Mouse (Mus musculus) cerebellum, adult 9-10 months (tissue): ENCODE results near the gene Zfp706.

Source experiments
- DNase-seq: peaks from one replicate; pipeline ENCODE4 v3.0.0; 2022

Zfp706 gene

DNA sequence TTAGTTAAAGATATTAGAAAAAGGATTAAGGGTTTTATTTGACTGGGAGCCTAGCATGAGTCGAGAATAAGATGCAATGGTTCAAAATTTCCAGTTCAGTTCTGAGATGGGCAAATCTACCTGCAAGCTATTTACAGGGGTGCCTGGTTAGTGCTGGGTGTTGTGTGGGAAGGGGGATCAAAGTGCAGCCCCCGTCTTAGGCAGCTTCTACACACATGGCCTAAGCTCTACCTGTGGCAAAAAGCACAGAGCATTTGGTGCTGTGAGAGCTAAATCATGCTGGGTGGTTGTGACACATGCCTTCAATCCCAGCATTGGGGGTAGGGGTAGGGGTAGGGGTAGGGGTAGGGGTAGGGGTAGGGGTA lies 32.3 kb downstream of the Zfp706 start:
- no peak for DNase-seq

DNA sequence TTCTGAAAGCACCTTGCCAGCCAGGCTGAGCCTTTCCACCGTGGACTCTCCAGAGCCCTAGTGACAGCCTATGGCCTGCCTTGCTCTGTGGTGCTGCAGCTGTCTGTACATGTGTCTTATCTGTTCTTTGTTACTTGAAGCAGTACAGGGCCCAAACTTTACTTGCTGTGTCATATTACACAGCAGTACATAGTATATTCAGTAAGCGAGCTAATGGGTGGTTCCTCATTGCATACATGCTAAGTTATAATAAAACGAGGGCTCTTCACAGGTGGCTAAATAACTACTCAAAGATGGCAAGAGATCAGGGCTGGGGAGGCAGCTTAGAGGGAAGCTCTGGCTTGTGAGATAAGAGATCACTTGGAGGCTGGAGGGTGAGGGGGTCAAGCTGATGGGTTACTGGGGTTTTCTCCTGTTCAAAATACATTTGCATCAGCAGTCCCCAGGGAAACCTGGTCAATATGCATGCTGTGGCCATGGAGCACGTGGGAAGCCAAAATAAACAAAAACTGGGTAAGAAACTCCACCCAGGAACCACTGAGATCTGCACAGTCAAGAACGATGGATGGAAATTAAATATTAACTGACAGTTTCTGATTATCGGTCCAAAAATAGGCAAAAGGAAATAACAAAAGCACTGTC lies 32.8 kb downstream of the Zfp706 start:
- no peak for DNase-seq

DNA sequence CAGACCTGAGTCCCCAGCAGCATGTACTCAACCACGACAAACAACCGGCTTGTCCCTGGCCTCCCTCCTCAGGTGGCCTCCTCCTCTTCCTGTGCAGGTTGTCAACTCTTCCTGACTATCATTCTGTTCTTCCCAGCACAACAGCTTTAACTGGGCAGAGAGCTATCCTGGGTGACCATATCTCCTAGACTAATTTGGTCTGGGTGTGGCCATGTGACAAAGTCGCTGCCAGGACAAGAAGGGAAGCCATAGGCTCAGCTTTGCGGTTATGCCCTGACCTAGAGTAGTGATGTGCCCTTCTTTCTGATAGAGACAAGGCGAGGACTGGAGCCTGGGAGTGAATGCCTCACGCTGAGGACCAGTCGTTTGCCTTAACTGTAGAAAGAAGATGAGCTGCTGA lies 33.9 kb downstream of the Zfp706 start:
- no peak for DNase-seq

DNA sequence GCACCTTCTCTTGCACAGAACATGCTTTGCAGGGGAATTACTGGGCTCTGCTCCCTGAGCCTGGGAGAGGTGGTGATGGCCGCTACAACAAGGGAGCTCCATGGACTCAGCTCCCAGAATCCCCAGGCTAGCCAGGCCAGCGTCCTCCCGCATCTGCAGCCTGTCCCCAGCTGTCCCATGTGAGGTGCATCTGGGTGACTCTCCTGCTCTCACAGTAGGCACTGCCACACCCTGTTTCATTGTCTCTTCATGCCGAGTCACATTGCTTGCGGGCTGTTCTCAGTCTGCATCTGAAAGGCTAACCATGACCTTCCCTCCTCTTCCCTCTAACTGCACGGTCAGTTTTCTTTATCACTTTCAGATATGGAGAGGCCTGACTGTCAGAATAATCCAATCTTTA lies 34.3 kb downstream of the Zfp706 start:
- no peak for DNase-seq

DNA sequence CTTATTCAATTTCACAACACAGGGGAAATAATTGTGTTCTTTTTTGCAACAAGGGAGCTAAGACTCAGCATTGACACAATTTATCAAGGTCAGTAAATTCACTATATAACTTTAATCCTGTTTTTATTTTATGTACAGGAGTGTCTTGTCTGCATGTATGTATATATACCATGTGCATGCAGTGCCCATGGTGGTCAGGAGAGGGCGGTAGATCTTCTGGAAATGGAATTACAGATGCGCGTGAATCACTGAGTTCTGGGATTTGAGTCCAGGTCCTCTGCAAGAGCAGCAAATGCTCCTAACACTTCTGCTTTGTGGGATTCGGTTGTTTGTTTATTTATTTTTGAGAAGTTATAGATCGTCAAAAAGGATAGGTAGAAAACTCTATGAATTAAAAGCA lies 37.8 kb downstream of the Zfp706 start:
- no peak for DNase-seq

DNA sequence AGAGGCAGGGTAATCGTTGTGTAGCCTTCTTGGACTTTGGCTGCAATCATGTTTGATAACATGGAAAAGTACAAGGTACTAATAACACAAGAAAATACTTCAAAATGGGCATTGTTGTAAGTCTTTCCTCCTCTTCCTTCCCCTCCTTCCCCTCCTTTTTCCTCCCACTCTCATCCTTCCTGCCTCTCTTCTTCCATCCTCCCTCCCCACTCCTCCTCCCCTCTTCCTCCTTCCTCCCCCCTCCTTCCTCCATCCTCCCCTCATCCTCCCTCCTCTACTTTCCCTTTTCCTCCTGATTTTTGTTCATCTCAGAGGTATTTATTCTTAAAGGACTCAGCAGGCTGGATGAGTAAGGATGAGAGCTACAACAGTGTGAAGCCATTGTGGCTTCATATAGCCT lies 39.3 kb downstream of the Zfp706 start:
- DNase-seq, result no peak

DNA sequence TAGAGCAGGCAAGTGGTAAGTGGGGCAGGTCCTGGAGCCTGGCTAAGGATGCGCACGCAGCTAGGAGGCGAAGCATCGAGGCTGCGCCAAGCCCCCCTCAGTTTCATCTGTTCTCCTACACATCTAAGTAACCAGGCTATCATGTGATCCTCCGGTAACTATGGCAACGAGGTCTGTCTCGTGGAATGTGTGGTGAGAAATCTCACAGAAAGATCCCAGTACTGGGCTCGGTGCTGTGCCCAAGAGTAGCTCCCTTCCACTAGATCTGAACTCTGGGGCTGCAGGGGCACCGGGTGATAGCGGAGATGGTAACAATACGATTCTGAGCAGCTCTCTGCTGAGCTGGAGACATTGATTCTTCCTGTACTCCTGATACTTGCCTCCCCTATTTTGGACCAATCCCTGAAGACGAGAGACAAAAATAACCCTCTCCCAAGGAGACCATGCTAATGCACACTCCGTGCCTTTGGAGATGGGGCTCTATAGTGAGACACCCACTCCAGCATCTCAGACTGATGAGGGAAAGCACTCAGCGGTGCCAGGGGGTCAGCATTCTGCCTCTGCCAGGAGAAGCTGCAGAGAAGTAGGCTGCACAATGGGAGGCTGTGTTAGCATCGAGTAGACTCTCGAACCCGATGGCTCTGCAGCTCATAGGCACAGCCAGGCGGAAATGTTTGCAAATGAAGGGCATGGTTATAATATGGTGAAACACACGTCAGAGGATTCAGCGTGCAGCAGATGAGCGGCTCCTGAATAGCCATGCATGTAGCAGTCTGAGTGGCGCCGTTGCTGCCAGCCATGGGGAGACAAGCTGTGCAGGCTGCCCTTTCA lies 40.0 kb downstream of the Zfp706 start:
- DNase-seq, result peak; percentile 95

DNA sequence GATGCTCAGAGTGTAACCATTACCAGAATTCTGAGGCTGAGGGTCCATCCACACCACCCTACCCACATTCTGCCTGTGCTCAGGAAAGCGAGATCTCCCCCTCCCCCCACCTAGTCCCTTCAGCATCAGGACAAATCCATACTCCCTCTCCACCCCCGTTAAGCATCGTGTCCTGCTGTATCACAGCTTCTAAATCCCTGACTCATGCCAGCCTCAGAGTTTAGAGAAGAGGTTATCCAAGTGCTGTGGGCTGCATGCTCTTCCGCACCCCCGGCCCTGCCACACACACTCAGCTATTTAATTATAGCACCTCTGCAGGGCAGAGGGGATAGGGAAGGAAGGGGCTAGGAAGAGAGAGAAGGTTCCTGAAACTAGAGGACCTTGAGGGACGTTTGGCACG lies 40.6 kb downstream of the Zfp706 start:
- DNase-seq, result no peak

DNA sequence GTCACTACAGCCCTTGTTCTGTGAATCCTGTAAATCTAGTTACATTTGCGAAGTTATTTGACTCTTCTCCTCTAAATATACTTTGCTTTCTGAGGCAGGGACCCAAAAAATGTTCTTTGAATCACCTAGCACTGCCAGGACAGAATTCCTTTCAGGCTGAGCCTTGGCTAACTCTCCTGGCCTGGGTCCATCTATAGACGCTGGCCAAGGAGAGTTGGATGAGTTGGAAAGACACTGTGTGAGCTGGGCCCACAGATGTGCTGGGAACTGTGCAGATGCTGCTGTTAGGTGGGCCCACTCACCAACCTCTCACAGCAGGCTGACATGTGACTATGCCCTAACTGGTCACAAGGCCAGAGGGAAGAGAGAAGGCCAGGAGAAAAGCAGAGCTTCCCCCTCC lies 41.1 kb downstream of the Zfp706 start:
- peak; percentile 68 for DNase-seq

DNA sequence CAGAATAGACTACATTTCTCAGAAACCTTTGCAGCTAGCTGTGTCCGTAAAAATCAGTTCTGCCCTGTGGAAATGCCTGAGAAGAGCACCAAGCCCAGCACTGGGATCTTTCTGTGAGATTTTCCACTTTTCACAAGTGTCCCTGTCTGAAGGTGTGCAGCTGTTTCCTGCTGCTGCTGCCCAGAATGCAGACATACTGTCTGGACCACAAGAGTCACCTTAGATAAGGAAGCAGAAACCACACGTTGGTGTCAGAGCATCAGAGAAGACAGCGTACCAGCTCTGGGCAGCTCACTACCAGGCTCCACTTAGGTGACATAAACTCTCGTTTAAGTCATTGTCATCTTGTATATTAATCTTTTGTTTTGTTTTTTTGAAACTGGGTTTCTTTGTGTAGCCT lies 41.8 kb downstream of the Zfp706 start:
- no peak for DNase-seq

DNA sequence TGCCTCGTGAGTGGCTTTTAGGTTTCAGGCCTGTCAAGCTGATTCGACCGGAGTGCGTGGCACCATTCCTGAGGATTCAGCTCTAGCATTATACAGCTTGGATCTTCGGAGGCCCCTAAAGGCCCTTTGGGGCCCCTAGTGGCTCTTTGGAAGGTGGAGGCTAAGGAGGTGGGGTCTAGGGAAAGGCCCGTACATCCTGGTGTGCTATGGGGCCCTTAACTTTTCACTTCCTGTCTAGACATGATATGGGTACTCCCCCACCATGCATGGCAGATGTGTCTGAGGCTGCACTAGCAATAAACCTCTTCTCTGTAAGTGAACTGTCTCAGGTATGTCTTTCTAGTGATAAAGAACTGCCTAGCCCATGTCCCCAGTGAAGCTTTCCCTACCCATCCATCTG lies 44.6 kb downstream of the Zfp706 start:
- no peak for DNase-seq

DNA sequence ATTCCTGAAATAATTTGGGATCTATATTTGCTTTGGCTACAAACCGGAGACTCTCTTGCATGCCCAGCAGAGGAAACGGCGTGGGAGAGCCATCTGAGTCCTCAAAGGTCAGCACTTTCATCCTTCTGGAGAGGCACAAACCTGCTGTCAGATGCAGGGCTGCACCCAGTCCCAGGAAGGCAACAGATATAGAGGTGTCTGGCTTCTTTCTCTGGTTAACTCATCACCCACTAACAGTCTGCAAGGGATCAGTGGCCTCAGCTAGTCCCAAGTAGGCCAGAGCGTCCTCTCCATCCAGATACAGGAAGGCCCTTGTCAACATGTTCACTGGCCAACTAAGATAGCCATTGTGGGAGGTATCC lies 46.7 kb downstream of the Zfp706 start:
- no peak for DNase-seq

DNA sequence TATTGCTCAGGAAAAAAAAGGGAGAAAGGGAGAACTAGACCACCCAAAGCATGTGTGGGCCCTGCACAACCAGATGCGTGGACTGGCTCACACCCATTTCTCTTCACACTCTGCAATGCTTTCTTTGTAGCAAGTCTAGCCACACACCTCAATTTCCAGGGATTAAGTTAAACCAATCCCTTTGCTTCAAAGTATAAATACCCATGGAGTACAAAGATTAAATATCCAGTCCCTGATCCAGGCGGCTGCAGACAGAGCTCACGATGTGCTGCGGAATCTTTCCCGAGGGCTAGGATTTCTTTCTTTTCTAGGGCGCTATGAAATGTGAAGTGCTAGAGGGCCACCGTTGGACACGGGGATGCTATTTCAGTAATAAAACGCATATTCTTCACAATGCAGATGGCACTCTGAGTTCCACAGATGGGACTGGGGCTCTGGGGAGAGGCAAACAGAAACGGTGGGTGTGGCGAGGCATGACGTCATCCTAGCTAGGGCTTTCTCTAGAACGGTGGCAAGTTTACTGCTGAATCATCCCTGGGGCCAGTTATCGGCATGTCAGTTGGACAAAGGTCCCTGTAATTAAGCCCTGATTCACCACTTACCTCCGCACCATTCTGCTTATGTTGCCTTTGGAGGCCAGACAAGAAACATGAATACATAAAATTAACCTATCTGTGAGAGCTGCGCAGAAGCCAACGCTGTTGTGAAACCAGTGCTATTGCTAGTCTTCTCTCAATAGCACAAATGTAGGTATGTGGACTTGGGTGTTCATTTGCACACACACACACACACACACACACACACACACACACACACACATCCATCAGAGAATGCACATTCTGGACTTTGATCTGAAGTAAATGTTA lies 47.3 kb downstream of the Zfp706 start:
- DNase-seq, result peak; percentile 93

DNA sequence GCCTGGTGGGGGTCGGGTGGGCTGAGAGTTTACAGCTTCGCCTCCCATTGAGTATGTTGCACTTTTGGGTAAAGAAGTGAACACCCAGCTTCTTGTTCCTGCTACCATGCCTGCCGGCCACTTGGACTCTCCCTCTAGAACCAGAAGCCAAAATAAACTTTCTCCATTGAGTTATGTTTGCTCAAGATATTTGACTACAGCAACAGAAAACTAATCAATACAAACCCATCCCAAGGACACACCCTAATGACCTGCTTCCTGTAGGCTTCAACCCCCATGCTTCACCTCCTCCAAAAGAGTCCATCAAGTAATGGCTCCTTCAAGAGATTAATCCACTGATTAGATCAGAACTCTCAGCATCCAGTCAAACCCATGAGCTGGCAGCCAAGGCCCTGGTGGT lies 51.4 kb downstream of the Zfp706 start:
- DNase-seq, result no peak

DNA sequence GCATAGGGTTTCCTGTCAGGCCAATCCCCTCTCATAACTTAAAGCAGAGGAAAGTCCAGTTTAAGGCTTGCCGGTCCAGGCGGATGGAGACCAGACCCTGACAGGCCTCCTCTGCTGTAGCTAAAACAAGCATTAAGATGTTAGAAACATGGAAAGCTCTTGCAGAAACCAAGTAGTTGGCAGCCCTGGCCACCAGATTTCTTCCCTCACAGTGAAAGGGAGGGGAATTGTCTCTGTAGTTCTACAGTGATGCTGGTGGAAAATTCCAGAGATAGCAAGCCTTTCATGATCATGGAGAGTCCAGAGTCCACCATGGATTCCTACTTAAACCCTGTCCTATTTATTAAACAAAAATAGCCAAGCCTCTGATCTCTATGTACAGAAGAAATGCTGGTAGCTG lies 57.3 kb downstream of the Zfp706 start:
- no peak for DNase-seq

DNA sequence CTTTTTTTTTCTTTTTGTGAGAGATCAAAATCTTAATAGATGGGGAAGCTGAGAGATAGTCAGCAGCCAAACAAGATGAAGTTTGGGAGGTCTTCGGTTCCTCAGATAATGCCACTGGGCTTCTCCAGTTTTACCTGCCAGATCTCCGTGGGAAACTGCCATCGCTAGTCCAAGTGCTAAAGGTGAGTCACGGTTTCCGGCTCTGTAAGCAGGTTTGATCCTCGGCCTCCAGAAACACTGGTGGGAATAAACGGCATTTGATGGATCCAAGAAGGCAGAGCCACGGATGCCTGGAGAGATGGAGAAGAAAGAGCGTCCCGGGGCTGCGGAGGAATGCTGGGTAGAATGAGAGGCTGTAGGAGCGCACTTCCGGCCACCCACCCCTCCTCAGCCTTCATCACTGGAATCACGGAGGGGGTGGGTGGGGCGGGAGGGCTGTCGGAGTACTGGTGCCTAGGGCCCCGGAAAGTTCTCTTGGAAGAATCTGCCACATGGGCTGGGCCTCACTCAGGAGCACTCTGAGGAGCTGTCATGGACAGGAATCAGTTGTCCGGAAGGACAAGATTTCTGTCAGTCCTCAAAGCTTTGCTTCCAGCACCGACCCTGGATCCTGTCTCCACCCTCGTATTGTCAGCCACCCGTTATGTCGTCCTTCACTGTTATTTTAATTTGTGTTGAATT lies 58.6 kb downstream of the Zfp706 start:
- no peak for DNase-seq
